Mouse (Mus musculus) adrenal gland, adult 2 months (tissue): ENCODE measurements around the gene Rab1a. TPM values are rescaled to one million over a fixed set of nuclear protein-coding genes. Genes with fewer than 3 reads are reported as not detected.
A peak's percentile ranks its signal among the peaks of the same experiment; 100 is the strongest.
"Not testable (repeated sequence)": the region's sequence is repeated elsewhere in the genome, so short reads cannot be mapped to it uniquely, and the experiment has no call there.

Source experiments
- DNase-seq: peaks from one replicate; pipeline ENCODE4 v3.0.0; 2021
- long read RNA-seq: library from polyadenylated mRNA; stranded (forward); transcript quantifications from one replicate; pipeline ENCODE4 v2.0.0, GENCODE M21; 2021
- polyA plus RNA-seq: library from polyadenylated mRNA; depleted of rRNA; stranded (reverse); fragments of >200 nt; gene quantifications from 2 replicates; pipeline ENCODE4 v1.2.3, GENCODE M21; 2012; rRNA removed
- total RNA-seq, 2 experiments: library from RNA; stranded (reverse); gene quantifications; 2 replicates each; pipeline ENCODE4 v1.2.3; 2021

Rab1a gene
- total RNA-seq: 100 to 1,000 TPM; 165 to 173 TPM
- 28.4 and 34.4 TPM in 2 replicates for polyA plus RNA-seq
- long read RNA-seq, transcript Rab1a-201 (6 exons, 2,827 nt): major isoform, 98 of 105 reads
- long read RNA-seq, partial matches to known transcripts: 5 of 105 reads
- long read RNA-seq, other reads (novel, unspliced or antisense): 2 of 105 reads

DNA sequence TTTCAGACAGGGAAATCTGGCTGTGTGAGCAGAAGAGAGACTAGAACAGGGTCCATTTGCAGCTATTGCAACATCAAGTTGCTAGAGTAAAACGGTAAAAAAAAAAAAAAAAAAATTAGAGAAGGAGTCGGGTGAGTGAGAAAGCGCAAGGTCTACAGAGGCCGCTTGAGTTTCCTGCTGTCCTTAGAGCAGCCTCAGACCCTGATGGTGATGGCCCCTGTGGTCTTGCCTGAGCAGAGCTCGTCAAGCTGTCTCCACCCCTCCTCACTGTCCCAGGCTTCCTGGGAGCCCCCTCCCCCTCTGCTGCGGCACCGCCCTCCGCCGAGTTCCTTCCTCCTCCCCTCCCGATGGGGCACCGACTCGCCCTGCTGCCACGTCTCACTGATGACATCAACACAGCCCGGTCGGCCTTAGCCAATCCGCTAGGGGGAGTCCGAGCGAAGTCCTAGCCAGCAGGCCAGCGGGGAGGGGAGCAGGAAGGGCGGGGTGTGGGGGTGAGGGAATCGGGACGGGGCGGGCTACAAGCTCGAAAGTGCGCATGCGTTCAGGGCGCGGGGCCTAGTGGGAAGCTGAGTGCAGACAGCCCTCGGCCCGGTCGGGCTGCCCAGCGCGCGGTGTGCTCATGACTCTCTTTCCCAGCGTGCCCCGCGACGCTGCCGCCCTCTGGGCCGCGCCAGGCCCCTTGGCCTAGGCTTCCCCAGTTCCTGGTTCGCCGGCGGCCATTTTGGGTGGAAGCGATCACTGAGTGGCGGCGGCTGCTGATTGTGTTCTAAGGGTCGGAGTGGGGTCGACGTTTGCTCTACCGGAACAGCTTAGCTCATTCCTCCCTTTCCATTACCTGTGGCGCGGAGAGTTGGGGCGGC is at the start of gene Rab1a:
TSS of gene Rab1a (plus strand) at position 720 of the 863 bp plus-strand sequence.
- DNase-seq: peak; percentile 100

DNA sequence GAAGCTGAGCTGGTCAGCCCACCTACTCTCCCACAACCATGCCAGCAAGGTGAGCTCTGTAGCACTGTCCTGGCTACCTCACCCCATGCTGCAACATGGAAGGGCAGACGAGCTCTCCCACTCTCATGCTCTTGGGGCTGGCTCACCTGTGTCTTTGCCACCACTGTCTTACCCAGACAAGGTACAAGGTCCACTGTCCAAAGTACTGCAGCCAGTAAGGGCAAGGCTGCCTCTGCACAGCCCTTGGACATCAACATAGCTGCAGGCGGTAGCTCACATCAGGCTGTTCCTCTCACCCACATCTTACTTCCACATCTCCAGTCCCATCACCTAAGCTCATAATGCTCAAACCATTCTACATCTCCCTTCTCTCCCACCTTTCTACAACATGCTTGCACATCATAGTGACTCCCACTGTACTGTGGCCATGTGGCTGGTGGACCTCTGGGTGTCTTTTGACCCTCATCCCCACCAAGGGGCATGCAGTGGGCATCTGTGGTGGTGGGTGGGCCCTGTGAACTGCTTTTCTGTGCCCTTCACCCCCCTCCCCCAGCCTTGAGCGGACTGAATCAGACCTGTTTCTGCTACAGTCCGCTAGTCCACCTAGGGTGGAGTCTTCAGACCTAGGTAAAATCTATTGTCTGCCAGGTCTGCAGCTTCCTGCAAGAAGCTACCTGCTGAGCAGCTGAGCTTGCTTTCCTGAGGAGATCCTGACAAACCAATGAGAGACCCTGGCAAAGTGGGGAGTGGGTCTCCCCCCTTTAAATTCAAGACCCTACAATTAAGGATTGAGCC is 48.9 kb upstream of the Rab1a start:
- no peak for DNase-seq

DNA sequence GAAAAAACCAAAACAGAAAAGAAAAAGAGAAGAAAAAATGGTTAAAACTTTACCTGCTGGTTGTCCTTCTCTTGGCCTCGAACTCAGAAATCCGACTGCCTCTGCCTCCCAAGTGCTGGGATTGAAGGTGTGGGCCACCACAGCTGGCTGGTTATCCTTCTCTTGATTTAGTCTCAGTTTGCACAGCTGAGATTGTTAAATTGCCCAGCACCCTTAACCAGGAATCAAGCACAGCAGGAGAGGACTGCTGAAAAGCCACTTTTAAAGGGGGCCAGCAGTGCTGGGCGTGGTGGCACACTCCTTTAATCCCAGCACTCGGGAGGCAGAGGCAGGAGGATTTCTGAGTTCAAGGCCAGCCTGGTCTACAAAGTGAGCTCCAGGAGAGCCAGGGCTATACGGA is 47.7 kb upstream of the Rab1a start:
- DNase-seq: not testable (repeated sequence)

DNA sequence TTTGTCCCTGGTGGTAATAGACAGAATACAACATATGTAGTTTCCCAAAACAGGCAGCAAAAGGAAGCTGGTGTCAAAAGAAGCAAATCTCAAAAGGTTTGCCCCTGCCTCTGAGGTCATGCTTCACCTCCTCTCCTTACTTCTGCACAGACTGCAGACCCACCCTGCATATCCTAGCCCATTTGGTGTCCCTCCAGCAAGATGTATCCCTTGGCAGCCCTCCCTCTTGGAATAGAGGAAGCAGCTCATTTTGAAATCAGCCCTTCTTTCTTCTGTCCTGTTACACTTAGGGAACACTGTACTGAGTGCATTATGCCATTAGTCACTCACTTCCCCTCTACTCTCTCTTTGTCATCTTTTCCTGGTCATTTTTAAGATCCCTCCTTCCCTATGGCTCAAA is 42.4 kb upstream of the Rab1a start:
- no peak for DNase-seq

DNA sequence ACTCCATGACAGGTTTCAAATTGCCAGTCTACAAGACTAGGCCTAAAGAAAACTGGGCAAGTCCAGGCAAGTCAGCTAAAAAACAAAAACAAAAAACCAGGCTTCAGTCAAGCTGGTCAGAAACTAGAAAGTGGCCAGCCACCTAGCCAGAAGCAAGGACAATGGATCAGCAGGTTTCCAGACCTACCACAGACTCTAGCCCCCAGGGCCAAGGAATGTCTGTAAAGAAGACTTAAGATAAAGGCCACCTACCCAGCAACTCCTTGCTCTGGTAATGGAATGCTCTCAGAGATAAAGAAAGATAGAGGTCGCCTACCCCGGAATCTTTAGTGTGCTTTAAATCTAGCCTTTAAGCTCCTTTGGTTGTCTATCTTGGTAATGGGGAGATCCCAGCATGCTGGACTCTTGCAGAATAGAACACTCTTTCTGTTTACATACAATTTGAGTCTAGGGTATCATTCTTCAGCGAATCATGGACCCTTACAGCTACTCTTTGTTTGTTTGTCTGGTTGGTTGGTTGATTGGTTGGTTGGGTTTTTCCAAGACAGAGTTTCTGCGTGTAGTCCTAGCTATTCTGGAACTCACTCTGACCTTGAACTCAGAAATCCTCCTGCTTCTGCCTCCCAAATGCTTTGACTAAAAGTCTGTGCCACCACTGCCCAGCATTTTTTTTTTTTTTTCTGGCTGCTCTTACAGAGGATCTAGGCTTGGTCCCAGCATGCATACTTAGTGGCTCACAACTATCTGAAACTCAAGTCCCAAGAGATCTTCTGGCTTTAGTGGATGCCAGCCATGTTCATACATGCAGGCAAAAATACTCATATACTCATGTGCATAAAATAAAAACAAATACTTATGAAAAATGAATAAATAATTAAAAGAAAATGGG is 36.0 kb upstream of the Rab1a start:
- no peak for DNase-seq

DNA sequence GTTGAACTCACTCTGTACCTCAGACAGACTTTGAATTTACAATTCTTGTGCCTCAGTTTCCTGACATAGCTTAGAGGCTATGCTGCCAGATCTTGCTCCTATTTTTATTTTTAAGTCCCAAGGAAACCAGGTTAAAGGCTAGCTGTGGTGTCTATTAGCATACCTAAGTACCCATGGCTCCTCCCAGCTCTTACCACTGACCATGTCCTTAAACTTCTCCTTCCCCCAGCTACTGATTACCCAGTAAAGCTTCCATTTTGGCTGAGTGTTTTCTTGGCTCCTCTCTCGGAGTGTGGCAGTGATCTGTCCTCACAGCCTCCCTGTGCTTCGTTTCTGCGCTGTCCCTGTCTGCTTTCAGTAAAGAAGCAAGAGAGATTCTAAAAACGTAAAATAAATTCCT is 35.2 kb upstream of the Rab1a start:
- no peak for DNase-seq

DNA sequence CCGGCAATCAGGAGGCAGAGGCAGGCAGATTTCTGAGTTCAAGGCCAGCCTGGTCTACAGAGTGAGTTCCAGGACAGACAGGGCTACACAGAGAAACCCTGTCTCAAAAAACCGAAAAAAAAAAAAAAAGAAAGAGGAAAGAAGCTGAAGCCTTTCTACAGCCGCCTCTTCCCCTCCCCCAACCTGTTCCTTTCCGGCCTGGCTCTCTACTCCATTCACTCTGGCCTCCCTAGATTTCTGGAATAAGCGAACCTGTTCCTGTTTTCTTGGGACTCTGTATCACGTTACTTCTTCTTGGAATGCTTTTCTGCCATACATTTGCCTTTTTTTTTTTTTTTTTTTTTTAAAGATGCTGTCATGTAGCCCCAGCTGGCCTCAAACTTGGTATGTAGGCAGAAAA is 34.8 kb upstream of the Rab1a start:
- not testable (repeated sequence) for DNase-seq

DNA sequence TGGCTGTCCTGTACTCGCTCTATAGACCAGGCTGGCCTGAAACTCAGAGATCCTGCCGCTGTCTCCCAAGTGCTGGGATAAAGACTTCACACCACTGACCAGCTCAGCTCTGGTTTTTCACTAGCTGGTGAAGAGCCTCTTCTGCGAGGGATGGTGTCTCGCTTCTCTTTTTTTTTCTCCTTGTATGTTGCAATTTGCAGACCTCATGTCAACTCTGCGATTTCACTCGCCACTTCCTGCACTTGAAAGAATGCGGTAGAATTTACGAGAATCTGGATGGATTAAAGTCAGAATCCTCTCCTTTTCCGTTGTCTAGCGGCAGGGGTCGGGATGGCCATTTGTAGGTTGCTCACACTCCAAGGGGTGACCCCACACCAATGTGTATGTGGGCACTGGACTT is 32.3 kb upstream of the Rab1a start:
- no peak for DNase-seq

DNA sequence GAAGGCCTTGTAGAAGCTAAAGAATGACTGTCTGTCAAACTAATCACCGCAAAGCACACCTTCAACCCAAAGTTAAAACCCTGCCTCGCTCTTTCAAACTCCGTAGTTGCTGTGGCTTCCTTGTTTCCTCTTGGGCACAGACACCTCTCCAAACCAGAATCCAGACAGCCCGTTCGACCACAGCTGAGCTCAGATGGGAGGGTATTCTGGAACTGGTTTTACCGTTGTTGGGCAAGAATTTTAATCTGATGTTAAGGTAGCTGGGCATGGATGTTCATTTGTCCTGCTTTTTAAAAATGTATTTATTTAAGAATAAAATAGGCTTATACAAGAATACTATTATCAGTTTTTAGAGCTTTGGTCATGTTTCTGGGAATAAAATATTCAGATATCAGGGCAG is 14.0 kb upstream of the Rab1a start:
- no peak for DNase-seq

DNA sequence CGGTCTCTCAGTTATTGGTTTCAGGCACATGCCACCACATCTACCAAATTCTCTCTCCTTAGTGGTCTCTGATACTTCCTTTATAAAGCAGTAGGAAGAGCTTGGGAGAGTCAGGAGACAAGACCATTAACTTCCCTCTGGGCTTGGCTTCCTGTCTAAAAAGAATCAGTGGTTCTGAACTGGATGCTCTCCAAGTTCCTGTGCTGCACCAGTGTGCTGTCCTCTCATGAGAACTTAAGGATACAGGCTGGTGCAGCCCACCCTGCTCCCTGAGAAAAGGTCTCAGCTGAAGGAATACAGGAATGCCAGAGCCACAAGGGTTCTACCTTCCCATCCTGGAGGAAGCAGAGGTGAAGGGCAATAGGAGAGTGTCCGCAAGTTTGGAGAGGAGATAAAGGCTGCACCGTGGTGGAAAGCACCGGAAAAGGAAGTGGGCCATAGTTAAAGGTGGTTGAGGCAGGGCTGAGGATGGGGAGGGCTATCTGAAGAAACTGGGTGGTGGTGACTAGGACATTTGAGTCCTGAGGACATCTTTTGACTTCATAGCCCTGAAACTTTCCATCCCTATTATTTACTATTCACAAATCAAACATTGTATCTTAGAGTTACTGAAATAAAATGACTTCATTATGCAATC is 8.0 kb upstream of the Rab1a start:
- no peak for DNase-seq

DNA sequence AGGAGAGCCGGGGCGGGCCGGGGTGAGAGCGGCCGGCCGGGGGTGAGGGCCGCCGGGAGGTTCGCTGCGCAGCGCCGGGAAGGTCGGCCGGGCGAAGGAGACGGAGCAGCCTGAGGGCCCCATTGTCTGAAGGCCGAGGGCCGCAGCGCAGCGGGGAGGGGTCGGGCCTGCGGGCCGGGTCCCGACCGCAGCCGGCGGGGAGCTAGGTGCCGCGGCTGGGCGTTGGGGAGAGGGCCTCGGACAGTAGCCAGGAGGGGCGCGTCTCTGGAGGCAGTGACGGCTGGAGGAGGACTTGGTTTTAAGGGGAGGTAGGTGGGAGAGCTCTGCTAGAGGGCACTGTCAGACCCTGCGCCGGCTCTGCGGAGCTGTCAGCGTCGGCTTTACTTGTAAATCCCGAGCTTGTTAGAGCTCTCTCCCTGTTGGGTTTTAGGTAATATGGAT is 449 bp downstream of the Rab1a start:
- peak; percentile 78 for DNase-seq

DNA sequence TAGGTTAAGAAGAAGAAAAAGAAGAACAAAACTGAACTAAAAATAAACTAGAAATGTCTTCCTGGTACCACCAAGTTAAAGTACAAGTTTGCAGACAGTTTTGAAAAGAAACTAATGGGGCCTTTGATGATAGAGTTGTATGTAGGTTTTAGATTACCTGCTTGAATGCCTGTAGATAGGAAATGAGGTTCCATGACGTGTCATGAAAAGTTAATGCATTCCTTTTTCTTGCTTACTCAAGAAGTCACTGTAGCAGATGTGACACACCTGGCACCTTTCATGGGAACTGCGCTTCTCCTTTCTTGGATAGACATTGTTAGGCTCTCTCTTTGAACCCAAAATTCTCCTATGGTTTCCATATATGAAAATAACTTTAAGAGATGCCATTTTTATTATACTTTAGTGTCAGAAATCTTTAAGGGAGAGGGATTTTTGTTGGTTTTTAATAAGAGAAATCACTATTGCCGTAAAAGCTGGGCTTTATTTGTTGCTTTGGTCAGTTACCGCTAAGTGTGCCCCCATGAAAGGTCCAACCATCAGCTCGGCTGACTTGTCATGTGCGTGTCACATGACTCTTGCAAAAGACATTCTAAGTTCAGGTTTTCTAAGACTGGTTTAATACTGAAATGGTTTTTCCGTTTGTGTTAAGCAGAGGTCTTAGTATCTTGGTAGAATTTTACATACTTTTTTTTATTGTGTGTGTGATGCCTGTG is 1.2 kb downstream of the Rab1a start:
- DNase-seq: no peak

DNA sequence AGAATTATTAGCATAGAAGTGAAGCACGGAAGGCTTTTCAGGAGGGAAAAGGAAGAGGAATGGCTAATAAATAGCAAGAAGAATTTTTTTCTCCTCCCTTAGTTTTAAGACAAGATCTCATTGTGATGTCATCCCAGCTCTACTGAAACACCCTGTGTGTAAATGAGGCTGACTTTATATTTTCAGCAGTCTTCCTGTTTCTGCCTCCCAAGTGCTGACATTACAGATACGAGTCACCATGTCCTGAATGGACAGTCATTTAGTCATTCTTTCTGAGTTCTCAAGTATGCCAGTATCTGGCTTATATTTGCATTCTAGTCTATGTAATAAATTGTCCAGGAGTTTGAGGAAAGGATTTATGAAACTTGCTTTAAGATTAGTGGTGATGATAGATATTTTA is 3.1 kb downstream of the Rab1a start:
- DNase-seq: no peak

DNA sequence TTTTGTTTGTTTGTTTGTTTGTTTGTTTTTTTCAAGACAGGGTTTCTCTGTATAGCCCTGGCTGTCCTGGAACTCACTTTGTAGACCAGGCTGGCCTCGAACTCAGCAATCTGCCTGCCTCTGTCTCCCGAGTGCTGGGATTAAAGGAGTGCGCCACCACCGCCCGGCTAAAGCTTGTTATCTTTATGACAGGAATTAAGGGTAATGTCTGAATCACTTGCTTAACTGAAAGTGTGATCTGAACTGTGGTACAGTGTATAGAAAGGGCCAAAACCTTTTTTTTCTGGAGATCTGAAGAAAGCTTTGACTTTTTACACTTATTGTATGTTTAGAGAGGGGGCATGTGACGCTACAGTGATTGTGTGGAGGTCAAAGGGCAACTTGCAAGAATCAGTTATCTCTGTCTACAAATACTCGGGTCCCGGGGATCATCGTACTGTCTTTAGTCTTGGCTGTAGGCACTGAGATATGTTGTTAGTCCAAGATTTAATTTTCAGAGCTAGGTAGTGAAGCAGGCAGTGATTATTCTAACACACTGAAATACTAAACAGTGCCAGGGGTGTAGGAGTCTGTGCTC is 3.7 kb downstream of the Rab1a start:
- no peak for DNase-seq

DNA sequence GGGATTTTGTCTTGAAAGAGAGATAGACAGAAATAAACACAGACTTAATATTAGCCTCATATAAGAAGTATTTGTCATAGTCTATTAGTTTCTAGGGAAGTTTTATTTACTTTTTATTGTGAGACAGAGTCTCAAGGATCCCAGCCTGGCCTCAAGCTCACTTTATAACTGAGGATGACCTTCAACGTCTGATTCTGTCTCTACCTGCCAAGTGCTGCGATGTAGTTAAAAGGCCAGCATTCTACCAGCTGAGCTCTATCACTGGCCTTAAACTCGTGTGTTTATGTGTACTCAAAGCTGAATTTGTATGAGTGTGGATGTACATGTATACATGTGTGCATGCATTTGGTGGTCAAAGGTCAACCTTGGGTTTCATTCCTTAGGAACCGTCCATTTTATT is 4.3 kb downstream of the Rab1a start:
- DNase-seq: peak; percentile 21

DNA sequence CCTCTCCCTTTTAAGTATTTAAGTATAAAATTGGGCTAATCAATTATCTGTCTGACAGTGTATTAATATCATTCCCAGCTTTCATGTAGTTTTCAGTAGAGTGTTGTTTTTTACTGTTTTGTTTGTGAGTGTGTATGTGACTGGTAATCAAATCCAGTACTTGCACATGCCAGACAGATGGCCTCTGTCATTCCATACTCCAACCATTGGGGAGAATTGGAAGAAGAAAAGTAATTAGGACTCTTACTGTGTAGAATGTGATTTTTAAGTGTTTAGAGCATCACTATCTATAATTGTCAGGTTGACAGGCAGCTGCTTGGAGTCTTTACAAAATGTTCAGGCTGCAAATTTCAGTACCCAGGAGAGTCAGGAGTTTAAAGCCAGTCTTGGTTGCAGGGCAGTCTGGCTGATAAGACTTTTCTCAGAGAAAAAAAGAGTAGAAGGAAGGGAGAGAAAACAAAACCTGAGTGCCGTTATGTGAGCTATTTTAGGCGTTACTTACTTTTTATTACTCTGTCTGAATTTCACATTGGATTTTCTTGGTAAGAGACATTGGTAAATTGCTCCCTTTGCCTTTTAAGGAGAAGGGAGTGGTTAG is 5.5 kb downstream of the Rab1a start:
- DNase-seq: no peak

DNA sequence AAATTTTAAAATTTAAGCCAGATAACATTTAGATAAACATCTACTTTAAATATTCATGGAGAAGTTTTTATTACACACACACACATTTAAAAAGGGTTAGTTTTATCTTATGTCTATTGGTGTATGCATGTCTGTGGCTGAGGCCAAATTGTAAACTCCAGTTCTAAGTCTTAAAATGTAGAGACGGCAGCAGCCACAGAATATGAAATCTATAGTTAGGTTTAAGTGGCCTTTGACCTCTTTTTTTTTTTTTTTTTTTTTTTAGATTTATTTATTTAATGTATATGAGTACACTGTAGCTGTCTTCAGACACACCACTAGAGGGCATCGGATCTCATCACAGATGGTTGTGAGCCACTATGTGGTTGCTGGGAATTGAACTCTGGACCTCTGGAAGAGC is 6.4 kb downstream of the Rab1a start:
- no peak for DNase-seq

DNA sequence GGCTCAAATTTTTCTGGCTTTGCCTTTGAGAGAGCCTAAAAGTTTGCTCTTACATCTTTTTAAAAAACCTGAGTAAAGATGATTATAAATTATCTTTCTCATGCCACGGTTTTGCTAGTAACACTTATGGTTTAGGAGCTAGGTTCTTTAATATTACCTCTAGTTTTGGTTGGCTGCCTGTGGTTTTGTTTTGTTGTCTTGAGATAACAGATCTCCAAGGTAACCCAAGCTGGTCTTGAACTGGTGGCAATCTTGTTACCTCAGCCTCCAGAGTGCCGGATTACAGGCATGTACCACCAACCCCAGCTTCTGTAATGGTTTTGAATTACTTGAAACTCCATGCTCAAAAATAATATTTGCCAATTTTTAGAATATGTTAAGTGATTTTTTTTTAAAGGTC is 10.6 kb downstream of the Rab1a start:
- DNase-seq: no peak

DNA sequence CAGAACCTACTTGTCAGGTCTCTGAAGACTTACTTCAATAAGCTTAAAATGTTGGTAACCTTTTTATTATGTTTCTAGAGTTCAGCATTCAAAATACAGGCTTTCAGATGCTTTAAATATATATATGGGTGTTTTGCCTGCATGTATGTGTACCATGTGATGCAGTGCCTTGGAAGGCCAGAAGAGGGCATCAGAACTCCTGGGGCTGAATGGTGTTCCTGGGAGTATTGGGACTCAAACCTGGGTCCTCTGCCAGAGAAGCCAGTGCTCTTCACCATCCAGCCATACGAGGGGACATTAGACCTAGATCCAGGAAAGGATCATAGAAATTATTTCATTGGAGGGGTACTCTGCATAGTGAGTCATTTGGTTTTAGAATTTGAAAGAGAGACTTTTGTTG is 13.5 kb downstream of the Rab1a start:
- DNase-seq: no peak

DNA sequence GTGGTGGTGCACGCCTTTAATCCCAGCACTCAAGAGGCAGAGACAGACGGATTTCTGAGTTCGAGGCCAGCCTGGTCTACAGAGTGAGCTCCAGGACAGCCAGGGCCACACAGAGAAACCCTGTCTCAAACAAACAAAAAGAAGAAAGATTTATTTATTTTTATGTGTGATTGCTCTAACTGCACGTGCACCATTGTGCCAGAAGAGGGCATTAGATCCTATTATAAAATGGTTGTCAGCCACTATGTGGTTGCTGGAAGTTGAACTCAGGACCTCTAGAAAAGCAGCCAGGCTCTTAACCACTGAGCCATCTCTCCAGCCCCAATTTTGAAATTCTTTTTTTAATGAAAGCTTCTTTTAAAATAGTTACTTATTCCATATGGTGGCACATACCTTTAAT is 15.2 kb downstream of the Rab1a start:
- no peak for DNase-seq
